Mouse (Mus musculus): Measurements from ENCODE around the gene Myrfl. TPM values are rescaled to one million over a fixed set of nuclear protein-coding genes. Genes with fewer than 3 reads are reported as not detected.

The Myrfl gene
- polyA plus RNA-seq, 1 experiment from 2014 or later, result not detected

GRCm38 (mm10) chr10:116801281-116801680 is 95.4 kb downstream of the Myrfl start:
- H3K9ac ChIP-seq (replicated peaks; ENCODE audit: low read depth), result no peak overlapping the region
- no peaks in the 10 kb centered on the region for H3K9me3 ChIP-seq (ENCODE audit: low read length)
- no peaks in the 10 kb centered on the region for H3K27me3 ChIP-seq (replicated peaks; ENCODE audit: insufficient read depth, low read length)
- 35% methylated on average over 4 of the region's 4 CpGs for WGBS
- ATAC-seq (no peak), DNase-seq (ENCODE audit: low spot score) (no peak)
- H3K4me3 ChIP-seq (ENCODE audit: low read depth, low read length), result no peak overlapping the region
- H3K27ac ChIP-seq (ENCODE audit: low read length), result no peak overlapping the region
- H3K36me3 ChIP-seq (ENCODE audit: insufficient read depth, low read length), result no peaks in the 10 kb centered on the region
- no peak overlapping the region for H3K4me2 ChIP-seq (replicated peaks; ENCODE audit: low read depth, low read length)
- no peaks in the 10 kb centered on the region for H3K4me1 ChIP-seq (ENCODE audit: insufficient read depth, low read depth, low read length)
- no peak for TF ChIP-seq CTCF (IDR thresholded peaks at IDR 0.05)
- TF ChIP-seq EP300 (IDR thresholded peaks at IDR 0.05), result no peak

- no peak overlapping the region for H3K27ac ChIP-seq (ENCODE audit: low read length)
- H3K4me1 ChIP-seq (ENCODE audit: insufficient read depth, low read depth, low read length), result no peaks in the 10 kb centered on the region
- ATAC-seq, result no peak
- DNase-seq (ENCODE audit: low spot score), result no peak
- no peaks in the 10 kb centered on the region for H3K27me3 ChIP-seq (replicated peaks; ENCODE audit: insufficient read depth, low read length)
- no peak overlapping the region for H3K4me3 ChIP-seq (ENCODE audit: low read depth, low read length)
- no peaks in the 10 kb centered on the region for H3K36me3 ChIP-seq (ENCODE audit: insufficient read depth, low read length)
- no peak overlapping the region for H3K9ac ChIP-seq (replicated peaks; ENCODE audit: low read depth)
- no peaks in the 10 kb centered on the region for H3K9me3 ChIP-seq (ENCODE audit: low read length)
- 50% methylated on average over 6 of the region's 6 CpGs for WGBS
- no peak overlapping the region for H3K4me2 ChIP-seq (replicated peaks; ENCODE audit: low read depth, low read length)
- no peak for TF ChIP-seq CTCF (IDR thresholded peaks at IDR 0.05)
- no peak for TF ChIP-seq EP300 (IDR thresholded peaks at IDR 0.05)
Measured at GRCm38 (mm10) chr10:116796066-116796465, 100.7 kb downstream of the Myrfl start.

GRCm38 (mm10) chr10:116789096-116789495 is 107.6 kb downstream of the Myrfl start:
- TF ChIP-seq CTCF (IDR thresholded peaks at IDR 0.05) (peak; percentile 75), EP300 (IDR thresholded peaks at IDR 0.05) (no peak)
- Histone ChIP-seq H3K4me1 (ENCODE audit: insufficient read depth, low read depth, low read length) (no peaks in the 10 kb centered on the region), H3K27ac (ENCODE audit: low read length) (no peak overlapping the region), H3K9me3 (ENCODE audit: low read length) (no peaks in the 10 kb centered on the region), H3K4me3 (ENCODE audit: low read depth, low read length) (no peak overlapping the region), H3K9ac (replicated peaks; ENCODE audit: low read depth) (no peak overlapping the region), H3K27me3 (replicated peaks; ENCODE audit: insufficient read depth, low read length) (no peaks in the 10 kb centered on the region), H3K36me3 (ENCODE audit: insufficient read depth, low read length) (no peaks in the 10 kb centered on the region), H3K4me2 (replicated peaks; ENCODE audit: low read depth, low read length) (no peak overlapping the region)
- DNase-seq (ENCODE audit: low spot score) (peak; percentile 41), ATAC-seq (no peak; the same call in 1 of the 2 replicates)

GRCm38 (mm10) chr10:116788431-116788830 is 108.3 kb downstream of the Myrfl start:
- H3K9me3 ChIP-seq (ENCODE audit: low read length), result no peaks in the 10 kb centered on the region
- H3K4me1 ChIP-seq (ENCODE audit: insufficient read depth, low read depth, low read length), result no peaks in the 10 kb centered on the region
- no peak overlapping the region for H3K4me3 ChIP-seq (ENCODE audit: low read depth, low read length)
- DNase-seq (ENCODE audit: low spot score) (no peak), ATAC-seq (no peak)
- no peaks in the 10 kb centered on the region for H3K36me3 ChIP-seq (ENCODE audit: insufficient read depth, low read length)
- H3K9ac ChIP-seq (replicated peaks; ENCODE audit: low read depth), result no peak overlapping the region
- TF ChIP-seq EP300 (IDR thresholded peaks at IDR 0.05) (no peak), CTCF (IDR thresholded peaks at IDR 0.05) (no peak)
- H3K27ac ChIP-seq (ENCODE audit: low read length), result no peak overlapping the region
- no peak overlapping the region for H3K4me2 ChIP-seq (replicated peaks; ENCODE audit: low read depth, low read length)
- H3K27me3 ChIP-seq (replicated peaks; ENCODE audit: insufficient read depth, low read length), result no peaks in the 10 kb centered on the region

- 64% methylated on average over 6 of the region's 6 CpGs for WGBS
- H3K9me3 ChIP-seq (ENCODE audit: low read length), result no peaks in the 10 kb centered on the region
- H3K4me3 ChIP-seq (ENCODE audit: low read depth, low read length), result no peak overlapping the region
- ATAC-seq (no peak), DNase-seq (ENCODE audit: low spot score) (no peak)
- no peaks in the 10 kb centered on the region for H3K4me1 ChIP-seq (ENCODE audit: insufficient read depth, low read depth, low read length)
- no peak overlapping the region for H3K4me2 ChIP-seq (replicated peaks; ENCODE audit: low read depth, low read length)
- H3K27ac ChIP-seq (ENCODE audit: low read length), result no peak overlapping the region
- no peak overlapping the region for H3K9ac ChIP-seq (replicated peaks; ENCODE audit: low read depth)
- no peaks in the 10 kb centered on the region for H3K27me3 ChIP-seq (replicated peaks; ENCODE audit: insufficient read depth, low read length)
- H3K36me3 ChIP-seq (ENCODE audit: insufficient read depth, low read length), result no peaks in the 10 kb centered on the region
- TF ChIP-seq CTCF (IDR thresholded peaks at IDR 0.05) (no peak), EP300 (IDR thresholded peaks at IDR 0.05) (no peak)
Measured at GRCm38 (mm10) chr10:116784098-116784497, 112.6 kb downstream of the Myrfl start.

GRCm38 (mm10) chr10:116783020-116783419 is 113.7 kb downstream of the Myrfl start:
- DNase-seq (ENCODE audit: low spot score) (no peak), ATAC-seq (no peak)
- WGBS, result 41% methylated on average over 3 of the region's 5 CpGs
- Histone ChIP-seq H3K4me2 (replicated peaks; ENCODE audit: low read depth, low read length) (no peak overlapping the region), H3K4me1 (ENCODE audit: insufficient read depth, low read depth, low read length) (no peaks in the 10 kb centered on the region), H3K9me3 (ENCODE audit: low read length) (no peaks in the 10 kb centered on the region), H3K36me3 (ENCODE audit: insufficient read depth, low read length) (no peaks in the 10 kb centered on the region), H3K27me3 (replicated peaks; ENCODE audit: insufficient read depth, low read length) (no peaks in the 10 kb centered on the region), H3K27ac (ENCODE audit: low read length) (no peak overlapping the region), H3K9ac (replicated peaks; ENCODE audit: low read depth) (no peak overlapping the region), H3K4me3 (ENCODE audit: low read depth, low read length) (no peak overlapping the region)
- no peak for TF ChIP-seq CTCF (IDR thresholded peaks at IDR 0.05)

GRCm38 (mm10) chr10:116777947-116778346 is 118.8 kb downstream of the Myrfl start:
- no peaks in the 10 kb centered on the region for H3K4me1 ChIP-seq (ENCODE audit: insufficient read depth, low read depth, low read length)
- WGBS, result 73% methylated on average over 8 of the region's 8 CpGs
- no peak overlapping the region for H3K27ac ChIP-seq (ENCODE audit: low read length)
- H3K4me3 ChIP-seq (ENCODE audit: low read depth, low read length), result no peak overlapping the region
- ATAC-seq (no peak), DNase-seq (ENCODE audit: low spot score) (no peak)
- H3K9me3 ChIP-seq (ENCODE audit: low read length), result no peaks in the 10 kb centered on the region
- no peak for TF ChIP-seq CTCF (IDR thresholded peaks at IDR 0.05)
- TF ChIP-seq EP300 (IDR thresholded peaks at IDR 0.05), result no peak
- no peaks in the 10 kb centered on the region for H3K27me3 ChIP-seq (replicated peaks; ENCODE audit: insufficient read depth, low read length)
- no peak overlapping the region for H3K9ac ChIP-seq (replicated peaks; ENCODE audit: low read depth)
- H3K36me3 ChIP-seq (ENCODE audit: insufficient read depth, low read length), result no peaks in the 10 kb centered on the region
- no peak overlapping the region for H3K4me2 ChIP-seq (replicated peaks; ENCODE audit: low read depth, low read length)

All from lung, postnatal 0 days (tissue).